Mouse (Mus musculus) layer of hippocampus, postnatal 25 days (tissue): ENCODE measurements around the gene Ankrd54. TPM values are rescaled to one million over a fixed set of nuclear protein-coding genes. Genes with fewer than 3 reads are reported as not detected.
"Not testable (repeated sequence)": the region's sequence is repeated elsewhere in the genome, so short reads cannot be mapped to it uniquely, and the experiment has no call there.

Source experiments
- DNase-seq, 2 experiments: peaks; one replicate each; pipeline ENCODE4 v3.0.0; 2022; ENCODE audit warnings: mixed read lengths in 2 of 2, low spot score in 1 of 2; ENCODE audit errors: extremely low spot score in 1 of 2
- total RNA-seq, 2 experiments: library from RNA; stranded (reverse); gene quantifications; 2 replicates each; pipeline ENCODE4 v1.2.3; 2021

Ankrd54 gene
- total RNA-seq, 2 experiments from 2014 or later: 17.2 to 17.3 TPM

DNA sequence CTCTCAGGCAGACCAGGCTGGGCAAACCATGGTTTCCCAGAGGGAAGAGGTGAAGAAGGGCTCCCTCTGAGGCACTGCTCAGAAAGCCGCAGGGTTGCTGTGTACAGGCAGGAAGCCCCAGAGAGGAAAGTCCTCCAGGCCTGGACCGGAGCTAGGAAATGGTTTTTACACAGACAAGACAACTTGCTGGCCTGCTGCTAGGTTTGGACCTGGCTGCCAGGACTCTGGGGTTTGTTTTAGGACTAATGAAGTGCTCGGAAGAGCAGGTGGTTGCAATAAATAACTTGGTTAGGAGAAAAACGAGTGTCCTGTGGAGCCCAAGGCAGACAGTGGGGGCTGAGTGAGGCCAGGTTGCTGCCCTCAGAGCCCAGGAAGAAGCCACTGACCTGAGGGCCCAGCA, 14.5 kb downstream of the Ankrd54 start:
- DNase-seq: no peak

DNA sequence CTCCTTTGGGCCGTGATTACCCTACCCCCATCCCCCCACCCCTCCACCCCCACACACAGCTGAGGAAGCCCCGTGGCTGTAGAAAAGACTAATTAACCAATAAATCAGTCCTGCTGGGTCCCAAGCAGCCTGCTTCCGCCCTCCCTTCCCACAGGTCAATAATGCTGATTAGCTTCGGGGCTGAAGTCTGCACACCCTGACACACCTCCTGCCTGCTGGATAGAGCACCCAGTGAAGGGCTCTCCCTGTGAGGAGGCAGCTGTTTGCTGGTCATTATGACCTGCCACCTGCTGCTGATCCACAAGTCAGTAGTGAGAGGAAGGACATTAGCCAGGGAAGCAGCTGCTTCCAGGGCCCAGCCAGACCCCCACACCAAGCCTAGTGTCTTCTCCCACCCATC, 17.9 kb downstream of the Ankrd54 start:
- DNase-seq: no peak

DNA sequence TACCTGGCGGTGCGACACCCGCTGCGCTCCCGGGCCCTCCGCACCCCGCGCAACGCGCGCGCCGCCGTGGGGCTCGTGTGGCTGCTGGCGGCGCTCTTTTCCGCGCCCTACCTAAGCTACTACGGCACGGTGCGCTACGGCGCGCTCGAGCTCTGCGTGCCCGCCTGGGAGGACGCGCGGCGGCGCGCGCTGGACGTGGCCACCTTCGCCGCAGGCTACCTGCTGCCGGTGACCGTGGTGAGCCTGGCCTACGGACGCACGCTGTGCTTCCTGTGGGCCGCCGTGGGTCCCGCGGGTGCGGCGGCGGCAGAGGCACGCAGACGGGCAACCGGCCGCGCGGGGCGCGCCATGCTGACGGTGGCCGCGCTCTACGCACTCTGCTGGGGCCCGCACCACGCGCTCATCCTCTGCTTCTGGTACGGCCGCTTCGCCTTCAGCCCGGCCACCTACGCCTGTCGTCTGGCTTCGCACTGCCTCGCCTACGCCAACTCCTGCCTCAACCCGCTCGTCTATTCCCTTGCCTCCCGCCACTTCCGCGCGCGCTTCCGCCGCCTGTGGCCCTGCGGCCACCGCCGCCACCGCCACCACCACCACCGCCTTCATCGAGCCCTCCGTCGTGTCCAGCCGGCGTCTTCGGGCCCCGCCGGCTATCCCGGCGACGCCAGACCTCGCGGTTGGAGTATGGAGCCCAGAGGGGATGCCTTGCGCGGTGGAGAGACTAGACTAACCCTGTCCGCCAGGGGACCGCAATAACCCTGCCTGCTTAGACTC, 19.8 kb downstream of the Ankrd54 start:
- DNase-seq: peak in 1 of 2 experiments; percentile 45

- no peak for DNase-seq
Observed at GRCm38 (mm10) chr15:79041585-79041984, 21.1 kb downstream of the Ankrd54 start, which contains the start of gene Galr3. Gene Galr3, plus strand, starts transcription at chr15:79041885.

DNA sequence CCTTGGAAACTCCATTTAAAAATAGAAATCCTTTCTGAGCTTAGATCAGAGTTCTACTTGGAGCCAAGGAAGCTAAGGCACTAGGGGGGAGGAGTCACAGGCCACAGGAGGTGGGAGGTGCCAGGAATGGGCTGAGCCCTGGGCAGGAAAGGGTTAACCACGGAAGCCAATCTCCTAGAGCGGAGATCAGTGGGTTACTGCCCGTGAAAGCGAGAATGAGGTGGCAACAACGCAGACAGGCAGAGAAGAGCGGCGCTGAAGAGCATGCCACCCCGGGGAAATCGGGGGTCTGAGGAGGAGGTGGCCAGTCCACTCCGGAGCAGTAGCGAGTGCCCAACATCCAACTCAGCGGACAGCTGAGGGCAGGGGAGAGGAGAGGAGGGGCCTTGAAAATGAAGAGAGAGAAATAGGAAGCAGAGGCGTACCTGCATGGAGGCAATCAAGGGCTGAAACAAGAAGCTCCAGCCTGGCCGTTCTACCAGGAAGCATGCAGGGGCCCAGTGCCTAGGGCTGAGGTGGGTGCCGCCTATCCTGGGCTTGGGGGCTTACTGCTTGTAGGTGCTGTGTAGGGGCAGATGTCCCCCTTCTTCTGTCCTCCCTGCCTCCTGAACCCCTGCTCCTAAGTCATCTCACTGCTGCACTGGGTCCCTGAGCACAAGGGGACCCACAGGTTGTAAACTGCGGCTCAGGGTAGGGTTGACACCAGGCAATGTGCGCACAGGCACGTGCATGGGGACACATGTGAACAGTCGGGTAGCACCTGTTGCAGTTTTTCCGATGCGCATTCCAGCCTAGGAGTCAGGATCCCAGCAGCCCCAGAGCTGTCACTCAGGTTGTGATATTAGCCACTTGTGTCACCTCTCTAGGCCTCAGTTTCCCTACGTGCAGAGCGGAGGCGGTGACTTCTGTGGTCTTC, 21.9 kb downstream of the Ankrd54 start:
- DNase-seq: no peak

- DNase-seq: peak in 1 of 2 experiments; percentile 61
Observed at GRCm38 (mm10) chr15:79038853-79039252, 23.8 kb downstream of the Ankrd54 start.

DNA sequence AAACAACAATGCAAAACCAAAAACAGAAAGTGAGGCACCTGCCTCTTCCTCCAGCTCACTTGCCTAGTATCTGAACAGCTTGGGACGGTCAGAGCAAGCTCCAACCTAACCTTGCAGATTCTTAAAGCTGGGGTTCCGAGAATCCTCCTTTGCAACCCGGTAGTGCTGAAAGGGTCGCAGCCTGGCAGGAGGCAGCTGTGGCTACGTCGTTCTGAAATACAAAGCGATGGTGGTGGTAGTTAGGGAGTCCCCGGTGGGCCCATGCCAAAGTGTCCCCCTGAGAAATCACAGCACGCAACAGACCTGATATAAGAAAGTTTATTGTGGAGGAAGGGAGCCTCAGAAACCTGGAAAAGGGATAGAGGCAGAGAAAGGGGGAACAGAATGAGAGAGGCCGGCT, 24.4 kb downstream of the Ankrd54 start:
- no peak for DNase-seq

DNA sequence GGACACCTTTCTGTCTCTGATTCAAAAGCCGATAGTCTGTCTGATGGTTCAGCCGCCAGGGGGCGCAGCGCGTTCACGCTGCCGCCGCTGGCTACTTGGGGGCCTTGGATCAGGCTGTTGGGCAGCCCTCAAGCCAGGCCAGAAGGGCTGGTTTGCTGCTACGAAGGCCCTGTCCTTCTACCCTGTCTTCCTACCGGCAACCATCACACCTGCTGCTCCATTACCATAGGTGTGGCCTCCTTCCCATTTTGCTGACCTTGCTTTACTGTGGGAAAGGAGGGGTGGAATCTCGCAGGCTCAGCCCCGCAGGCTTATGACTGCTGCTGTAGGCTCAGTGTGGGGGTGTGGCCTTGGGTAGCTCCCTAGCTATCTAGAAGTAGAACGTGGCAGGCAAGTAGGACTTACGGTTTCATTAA, 24.8 kb downstream of the Ankrd54 start:
- peak; percentile 65 to 86 for DNase-seq

DNA sequence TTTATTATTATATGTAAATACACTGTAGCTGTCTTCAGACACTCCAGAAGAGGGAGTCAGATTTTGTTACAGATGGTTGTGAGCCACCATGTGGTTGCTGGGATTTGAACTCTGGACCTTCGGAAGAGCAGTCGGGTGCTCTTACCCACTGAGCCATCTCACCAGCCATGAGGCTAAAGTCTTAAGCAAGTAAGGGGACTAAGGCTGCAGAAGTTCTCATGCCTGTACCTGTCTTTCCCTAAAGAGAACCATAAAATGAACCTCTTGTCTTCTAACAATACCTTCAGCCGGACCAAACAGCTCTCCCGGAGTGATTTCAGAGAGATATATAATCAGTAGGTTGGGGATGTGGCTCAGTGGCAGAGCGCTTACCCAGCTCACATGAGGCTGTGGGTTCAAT, 30.8 kb downstream of the Ankrd54 start:
- DNase-seq: not testable (repeated sequence)

DNA sequence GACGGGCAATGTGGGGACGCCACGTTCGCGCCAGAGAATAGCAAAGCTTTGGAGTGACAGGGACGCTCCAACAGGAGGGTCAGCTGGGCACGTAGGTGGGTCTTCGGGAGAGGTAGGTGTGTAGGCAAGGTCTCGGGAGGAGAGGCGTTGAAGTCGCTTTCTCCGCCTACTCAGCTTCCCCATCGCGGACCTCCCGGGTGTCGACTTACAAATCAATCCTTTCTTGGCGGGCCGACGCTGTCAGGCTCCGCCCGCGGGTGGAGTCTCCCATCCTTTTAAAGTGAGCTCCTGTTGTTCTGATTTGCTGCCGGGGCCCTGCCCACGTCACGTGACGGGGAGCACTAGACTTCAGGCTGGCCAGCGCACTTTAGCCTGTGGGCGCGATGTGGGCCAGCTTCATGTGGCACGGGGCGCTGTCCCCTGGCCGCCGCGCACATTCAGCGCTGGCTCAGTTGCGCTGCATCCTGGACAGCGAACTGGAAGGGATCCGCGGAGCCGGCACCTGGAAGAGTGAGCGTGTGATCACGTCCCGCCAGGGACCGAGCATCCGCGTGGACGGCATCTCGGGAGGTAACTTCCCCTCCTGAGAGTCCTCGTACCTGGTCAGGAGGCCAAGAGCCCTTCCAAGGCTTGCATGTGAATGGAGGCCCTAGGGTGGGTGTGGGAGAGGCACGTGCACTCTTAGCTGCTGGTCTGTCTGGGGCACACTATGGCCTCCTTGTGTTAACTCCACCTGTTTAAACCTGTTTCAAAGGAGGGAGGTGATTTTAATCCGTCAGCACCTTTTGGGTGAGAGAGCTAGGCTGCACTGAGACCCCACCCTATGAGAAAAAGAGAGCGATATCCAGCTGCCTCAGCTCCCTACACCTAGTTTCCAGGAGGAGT, 31.9 kb downstream of the Ankrd54 start:
- DNase-seq: peak; percentile 66 to 69

- DNase-seq: no peak
Observed at GRCm38 (mm10) chr15:79029519-79030241, 33.0 kb downstream of the Ankrd54 start.

DNA sequence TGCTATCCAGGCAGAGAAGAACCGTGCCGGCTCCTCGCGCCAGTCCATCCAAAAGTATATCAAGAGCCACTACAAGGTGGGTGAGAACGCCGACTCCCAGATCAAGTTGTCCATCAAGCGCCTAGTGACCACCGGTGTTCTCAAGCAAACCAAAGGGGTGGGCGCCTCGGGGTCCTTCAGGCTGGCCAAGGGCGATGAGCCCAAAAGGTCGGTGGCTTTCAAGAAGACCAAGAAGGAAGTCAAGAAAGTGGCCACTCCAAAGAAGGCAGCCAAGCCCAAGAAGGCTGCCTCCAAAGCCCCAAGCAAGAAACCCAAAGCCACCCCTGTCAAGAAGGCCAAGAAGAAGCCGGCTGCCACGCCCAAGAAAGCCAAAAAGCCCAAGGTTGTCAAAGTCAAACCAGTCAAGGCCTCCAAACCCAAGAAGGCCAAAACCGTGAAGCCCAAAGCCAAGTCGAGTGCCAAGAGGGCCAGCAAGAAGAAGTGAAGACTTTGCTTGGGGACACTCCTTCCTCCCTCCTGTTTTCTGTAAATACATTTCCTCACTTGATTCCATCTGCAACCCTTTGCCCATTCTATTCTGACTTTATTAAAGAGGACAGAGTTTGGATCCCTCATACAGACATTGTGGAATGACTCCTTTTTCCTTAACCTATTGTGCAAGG, 33.7 kb downstream of the Ankrd54 start:
- DNase-seq: no peak

- DNase-seq: peak; percentile 96 to 98
Observed at GRCm38 (mm10) chr15:79028237-79028738, 34.4 kb downstream of the Ankrd54 start, which contains the start of gene H1f0. Gene H1f0, plus strand, starts transcription at chr15:79028450.

- no peak for DNase-seq
Observed at GRCm38 (mm10) chr15:79027291-79028205, 35.1 kb downstream of the Ankrd54 start.

- no peak for DNase-seq
Observed at GRCm38 (mm10) chr15:79026511-79027290, 36.0 kb downstream of the Ankrd54 start.

GRCm38 (mm10) chr15:79025687-79026308, 36.9 kb downstream of the Ankrd54 start:
- DNase-seq: no peak

- no peak for DNase-seq
Observed at GRCm38 (mm10) chr15:79023366-79023765, 39.3 kb downstream of the Ankrd54 start.
